21 mouse cellular contexts compared by ENCODE assay signal in genomic region chr13:107850907-107851560, GRCm38 (mm10).
A peak's percentile ranks its signal among the peaks of the same experiment; 100 is the strongest.
DNase-seq lines count a peak whose midpoint lies in the region; ATAC-seq and TF ChIP-seq lines count a peak whose summit lies in the region.
"Had no signal": no experiment of that assay in that cellular context is flagged by ENCODE, and none has a peak within 500 bp of the region (broad histone marks: within the 10 kb centered on the region; RNA-seq: fewer than 3 reads in every experiment).

No protein-coding gene starts in this region.

- DNase-seq in lung, adult 18-20 months = peak; percentile 27 to 56
- DNase-seq in lung, postnatal 10 days = no peak
- peak; percentile 23 for DNase-seq in A20 (ENCODE audit: low read depth, low spot score)
- DNase-seq in lung, postnatal 0 days (ENCODE audit: low spot score) = peak; percentile 79
- no peak for DNase-seq in limb, embryonic 10.5 days (ENCODE audit: low spot score)
- DNase-seq in natural killer cell, adult 2 months (ENCODE audit: low spot score in 2 of 2) = no peak
- DNase-seq: cerebellum, adult 18-20 months; cerebellum, postnatal 14 days; gastrocnemius, postnatal 36 days; heart, postnatal 36 days; kidney, adult 9 months; layer of hippocampus, adult 9-11 months; liver, embryonic 13.5 days; midbrain, embryonic 14.5 days; thymus, postnatal 25 days had no signal

- no peak for ATAC-seq in forebrain, embryonic 12.5 days (ENCODE audit: low FRiP score)
- no peak for ATAC-seq in forebrain, embryonic 15.5 days (replicated peaks)
- ATAC-seq in lung, postnatal 0 days = peak; percentile 85
- ATAC-seq: Patski had no signal

- H3K4me1 ChIP-seq in forebrain, embryonic 12.5 days = peaks cover 55% of the 10 kb centered on the region
- peaks cover 56% of the 10 kb centered on the region for H3K4me1 ChIP-seq in forebrain, embryonic 15.5 days
- H3K4me1 ChIP-seq in lung, postnatal 0 days (ENCODE audit: insufficient read depth, low read depth, low read length) = peaks cover 24% of the 10 kb centered on the region; the same call in 1 of the 2 replicates
- H3K4me1 ChIP-seq in limb, embryonic 10.5 days = peaks cover 43% of the 10 kb centered on the region

- peak overlapping the region; percentile 17; the same call in 1 of the 2 replicates for H3K4me2 ChIP-seq in forebrain, embryonic 12.5 days
- H3K4me2 ChIP-seq in forebrain, embryonic 15.5 days (replicated peaks) = no peak overlapping the region
- 0 out of 2 replicates have a peak overlapping the region, but pooled peaks have one; percentile 5 for H3K4me2 ChIP-seq in lung, postnatal 0 days (replicated peaks; ENCODE audit: low read depth, low read length)
- H3K4me2 ChIP-seq: hindbrain, embryonic 14.5 days; liver, embryonic 13.5 days had no signal

- no peaks in the 10 kb centered on the region for H3K36me3 ChIP-seq in forebrain, embryonic 12.5 days (replicated peaks)
- no peaks in the 10 kb centered on the region for H3K36me3 ChIP-seq in forebrain, embryonic 15.5 days
- no peaks in the 10 kb centered on the region for H3K36me3 ChIP-seq in lung, postnatal 0 days (ENCODE audit: insufficient read depth, low read length)
- no peaks in the 10 kb centered on the region for H3K36me3 ChIP-seq in limb, embryonic 10.5 days
- H3K36me3 ChIP-seq: G1E; liver, embryonic 13.5 days had no signal

- 0 out of 2 replicates have a peak overlapping the region, but pooled peaks have one; percentile 21 for H3K9ac ChIP-seq in forebrain, embryonic 12.5 days
- H3K9ac ChIP-seq in forebrain, embryonic 15.5 days (replicated peaks) = no peak overlapping the region
- H3K9ac ChIP-seq in lung, postnatal 0 days (replicated peaks; ENCODE audit: low read depth) = no peak overlapping the region
- H3K9ac ChIP-seq: hindbrain, embryonic 14.5 days; liver, embryonic 13.5 days had no signal

- peak; percentile 72 for TF ChIP-seq EP300 in lung, postnatal 0 days (IDR thresholded peaks at IDR 0.05)

- no peak overlapping the region for H3K4me3 ChIP-seq in forebrain, embryonic 12.5 days (replicated peaks)
- H3K4me3 ChIP-seq in forebrain, embryonic 15.5 days = no peak overlapping the region
- no peak overlapping the region for H3K4me3 ChIP-seq in lung, postnatal 0 days (ENCODE audit: low read depth, low read length)
- H3K4me3 ChIP-seq in limb, embryonic 10.5 days = no peak overlapping the region
- H3K4me3 ChIP-seq: liver, embryonic 13.5 days had no signal

- WGBS in forebrain, embryonic 12.5 days = 39% methylated on average over 8 of the region's 8 CpGs
- WGBS in forebrain, embryonic 15.5 days = 24% methylated on average over 8 of the region's 8 CpGs
- WGBS in lung, postnatal 0 days = 56% methylated on average over 8 of the region's 8 CpGs
- 70% methylated on average over 8 of the region's 8 CpGs for WGBS in limb, embryonic 10.5 days

- H3K27ac ChIP-seq in forebrain, embryonic 12.5 days = peak overlapping the region; percentile 63
- H3K27ac ChIP-seq in forebrain, embryonic 15.5 days (replicated peaks) = no peak overlapping the region
- H3K27ac ChIP-seq in lung, postnatal 0 days (ENCODE audit: low read length) = peak overlapping the region; percentile 26; the same call in 1 of the 2 replicates
- no peak overlapping the region for H3K27ac ChIP-seq in limb, embryonic 10.5 days
- H3K27ac ChIP-seq: hindbrain, embryonic 14.5 days; liver, embryonic 13.5 days had no signal

- H3K27me3 ChIP-seq in forebrain, embryonic 12.5 days = no peaks in the 10 kb centered on the region
- H3K27me3 ChIP-seq in forebrain, embryonic 15.5 days = no peaks in the 10 kb centered on the region
- H3K27me3 ChIP-seq in lung, postnatal 0 days (replicated peaks; ENCODE audit: insufficient read depth, low read length) = no peaks in the 10 kb centered on the region
- H3K27me3 ChIP-seq in limb, embryonic 10.5 days (ENCODE audit: low read depth, poor library complexity, severe bottlenecking) = no peaks in the 10 kb centered on the region
- H3K27me3 ChIP-seq: CH12.LX; liver, embryonic 13.5 days; Patski had no signal

- H3K9me3 ChIP-seq in forebrain, embryonic 12.5 days = no peaks in the 10 kb centered on the region
- no peaks in the 10 kb centered on the region for H3K9me3 ChIP-seq in forebrain, embryonic 15.5 days
- no peaks in the 10 kb centered on the region for H3K9me3 ChIP-seq in lung, postnatal 0 days (ENCODE audit: low read length)
- no peaks in the 10 kb centered on the region for H3K9me3 ChIP-seq in limb, embryonic 10.5 days (replicated peaks)
- H3K9me3 ChIP-seq: G1E; liver, embryonic 13.5 days had no signal

- TF ChIP-seq CTCF in lung, postnatal 0 days (IDR thresholded peaks at IDR 0.05) = peak; percentile 51

Comparison
In these comparisons a context has a peak if more than half of its experiments do, and no peak if none do; other contexts are left out.
1. H3K27ac ChIP-seq: peak in forebrain, embryonic 12.5 days (single experiment) and lung, postnatal 0 days (single experiment); none in forebrain, embryonic 15.5 days (single experiment) and limb, embryonic 10.5 days (single experiment).
2. DNase-seq: peak in lung, adult 18-20 months (2 of 2), A20 (single experiment) and lung, postnatal 0 days (single experiment); none in lung, postnatal 10 days (single experiment), limb, embryonic 10.5 days (single experiment) and natural killer cell, adult 2 months (0 of 2).